ENCODE assay signal across 20 mouse cellular contexts in the genomic region with DNA sequence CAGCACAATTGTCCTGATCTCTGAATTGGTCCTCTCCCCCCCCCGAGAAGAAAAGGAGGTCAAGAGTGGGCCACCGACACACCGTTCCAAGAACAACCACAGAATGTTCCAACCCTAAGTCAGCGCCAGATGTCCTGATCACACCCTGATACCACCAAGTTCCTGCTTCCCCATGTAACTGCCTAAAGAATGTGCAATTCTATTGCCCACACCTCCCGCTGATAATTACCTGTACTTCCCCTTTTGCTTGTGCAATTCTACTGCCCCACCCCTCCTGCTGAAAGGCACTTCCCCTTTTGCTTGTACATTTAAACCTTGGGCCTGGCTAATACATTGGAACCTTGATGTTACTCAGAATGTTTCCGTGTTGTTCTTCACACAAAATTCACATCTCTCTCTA. TPM values are rescaled to one million over a fixed set of nuclear protein-coding genes. Genes with fewer than 3 reads are reported as not detected.
DNase-seq lines count a peak whose midpoint lies in the region; TF ChIP-seq lines count a peak whose summit lies in the region.
"Not testable (repeated sequence)": the region's sequence is repeated elsewhere in the genome, so short reads cannot be mapped to it uniquely, and the experiment has no call there.
"Had no signal": no experiment of that assay in that cellular context is flagged by ENCODE, and none has a peak within 500 bp of the region (broad histone marks: within the 10 kb centered on the region; RNA-seq: fewer than 3 reads in every experiment).

No protein-coding gene starts in this region.

- H3K4me2 ChIP-seq in CH12.LX (ENCODE audit: insufficient read depth, low read depth, poor library complexity, severe bottlenecking), result peak overlapping the region; percentile 99

- H3K9me3 ChIP-seq in CH12.LX (replicated peaks; ENCODE audit: low read length); MEL (replicated peaks; ENCODE audit: insufficient read depth, low read length): not testable (repeated sequence)

- H3K4me1 ChIP-seq in CH12.LX (ENCODE audit: control insufficient read depth in 1 of 2, insufficient read depth in 2 of 2); MEL (ENCODE audit: control insufficient read depth in 1 of 2, insufficient read depth in 2 of 2, low read length in 2 of 2): not testable (repeated sequence)

- TF ChIP-seq EP300 in CH12.LX (IDR thresholded peaks at IDR 0.05; ENCODE audit: low read length) (peak; percentile 52; the same call in 1 of the 2 replicates), MEL (IDR thresholded peaks at IDR 0.05; ENCODE audit: low read depth in 1 of 2, low read length in 2 of 2) (peak; percentile 52 to 81; a peak in 3 of 4 replicates)

- not testable (repeated sequence) for H3K79me2 ChIP-seq in CH12.LX (replicated peaks; ENCODE audit: control insufficient read depth, extremely low read depth, insufficient read depth, poor library complexity, severe bottlenecking); MEL (ENCODE audit: control insufficient read depth, insufficient read depth, low read length, poor library complexity)

- H3K27ac ChIP-seq in CH12.LX (ENCODE audit: insufficient read depth, low read depth) (peak overlapping the region; percentile 36), MEL (ENCODE audit: control insufficient read depth, low read depth, low read length) (peak overlapping the region; percentile 84)

- H3K9ac ChIP-seq in CH12.LX (ENCODE audit: insufficient read depth, low read depth), result peak overlapping the region; percentile 54
- not testable (repeated sequence) for H3K9ac ChIP-seq in MEL (ENCODE audit: control insufficient read depth, low read depth, low read length, poor library complexity, severe bottlenecking)

- peak; percentile 31 for DNase-seq in 416B (ENCODE audit: low read depth)
- DNase-seq in A20 (ENCODE audit: low read depth, low spot score), result peak; percentile 86
- DNase-seq in CH12.LX (ENCODE audit: extremely low read depth), result peak; percentile 46
- peak; percentile 79 for DNase-seq in MEL (ENCODE audit: low read depth, low spot score)
- DNase-seq in MEL-GATA-1-ER (ENCODE audit: extremely low read depth, low read depth), result peak; percentile 70
- peak; percentile 52 for DNase-seq in R1 (ENCODE audit: low read depth, low spot score)
- peak; percentile 19 for DNase-seq in ZHBTc4 (ENCODE audit: low read depth, low spot score)

- not testable (repeated sequence) for H3K27me3 ChIP-seq in CH12.LX (replicated peaks); MEL (ENCODE audit: control insufficient read depth in 1 of 2, insufficient read depth in 2 of 2, low read length in 2 of 2)

- H3K36me3 ChIP-seq in CH12.LX (replicated peaks in 1 of 2; ENCODE audit: control insufficient read depth in 1 of 2, insufficient read depth in 1 of 2, low read length in 1 of 2); MEL (ENCODE audit: control insufficient read depth in 1 of 2, insufficient read depth in 2 of 2, low read length in 2 of 2): not testable (repeated sequence)

- dilution Hi-C loops in CH12.LX (cut with MboI; ENCODE audit: extremely low pct_ligation_motif_present, extremely low pct_unique_long_range_greater_than_20kb, low sequenced_read_pairs), result not testable (repeated sequence)

- H3K4me3 ChIP-seq in CH12.LX (replicated peaks in 1 of 3; ENCODE audit: low read depth in 2 of 3, low read length in 2 of 3, poor library complexity in 1 of 3); MEL (ENCODE audit: control insufficient read depth in 1 of 2, insufficient read depth in 1 of 2, low read depth in 2 of 2, low read length in 2 of 2): not testable (repeated sequence)

- TF ChIP-seq RAD21 in CH12.LX (IDR thresholded peaks at IDR 0.05; ENCODE audit: low read depth, low read length); MEL (IDR thresholded peaks at IDR 0.05; ENCODE audit: low read depth, low read length): not testable (repeated sequence)

- in situ Hi-C loops in CH12.LX (cut with MboI; ENCODE audit: low pct_ligation_motif_present, low pct_unique_long_range_greater_than_20kb, low sequenced_read_pairs), result loop anchor here (25.0 kb wide), 1 partner anchor 198 kb away; no protein-coding TSS in a partner anchor

- not testable (repeated sequence) for TF ChIP-seq CTCF in CH12.LX (conservative IDR thresholded peaks at IDR 0.05 in 1 of 2, IDR thresholded peaks at IDR 0.05 in 1 of 2; ENCODE audit: low read depth in 2 of 2, low read length in 2 of 2); MEL (IDR thresholded peaks at IDR 0.05 in 2 of 3, conservative IDR thresholded peaks at IDR 0.05 in 1 of 3; ENCODE audit: control insufficient read depth in 1 of 3, insufficient read depth in 1 of 3, low read depth in 2 of 3, low read length in 3 of 3, poor library complexity in 1 of 3, severe bottlenecking in 1 of 3)

- TF ChIP-seq POLR2A in CH12.LX (IDR thresholded peaks at IDR 0.05; ENCODE audit: low read depth, low read length); MEL (IDR thresholded peaks at IDR 0.05; ENCODE audit: control insufficient read depth in 1 of 2, insufficient read depth in 1 of 2, low read depth in 1 of 2, low read length in 2 of 2, poor library complexity in 1 of 2): not testable (repeated sequence)

TF ChIP-seq in CH12.LX, 34 proteins besides CTCF, POLR2A, EP300 and RAD21:
- TF ChIP-seq BHLHE40 (IDR thresholded peaks at IDR 0.05; ENCODE audit: low read depth, low read length) (0 out of 2 replicates have a peak, but pooled peaks have one; percentile 23), ELF1 (IDR thresholded peaks at IDR 0.05; ENCODE audit: low read depth, low read length) (peak; percentile 48; the same call in 1 of the 2 replicates), MAZ (IDR thresholded peaks at IDR 0.05; ENCODE audit: low read depth, low read length) (0 out of 2 replicates have a peak, but pooled peaks have one; percentile 25), TCF12 (IDR thresholded peaks at IDR 0.05; ENCODE audit: low read depth, low read length) (peak; percentile 16; the same call in 1 of the 2 replicates)

TF ChIP-seq in MEL, 35 proteins besides CTCF, POLR2A, EP300 and RAD21:
- 0 out of 2 replicates have a peak, but pooled peaks have one; percentile 17 for TF ChIP-seq TBP (IDR thresholded peaks at IDR 0.05; ENCODE audit: low read depth, low read length)
- TF ChIP-seq TCF12 (IDR thresholded peaks at IDR 0.05; ENCODE audit: low read depth, low read length), result peak; percentile 52; the same call in 1 of the 2 replicates
- peak; percentile 18; the same call in 1 of the 2 replicates for TF ChIP-seq RCOR1 (IDR thresholded peaks at IDR 0.05; ENCODE audit: low read depth, low read length)
- TF ChIP-seq TAL1 (IDR thresholded peaks at IDR 0.05; ENCODE audit: low read length), result peak; percentile 50
- 0 out of 2 replicates have a peak, but pooled peaks have one; percentile 12 for TF ChIP-seq ETS1 (IDR thresholded peaks at IDR 0.05; ENCODE audit: low read depth, low read length)
- peak; percentile 57 for TF ChIP-seq GATA1 (IDR thresholded peaks at IDR 0.05; ENCODE audit: low read depth, low read length)

RNA-seq across cellular contexts. Expression of gene Vmn2r3, which starts 54.0 kb away (rescaled TPM):
- total RNA-seq in CH12.LX (2012; rRNA removed) (not detected in 2 replicates), CH12.LX (2014; rRNA removed) (not detected in 2 replicates), MEL (2012; rRNA removed) (not detected in 2 replicates)
- polyA plus RNA-seq in CH12.LX (2012; ENCODE audit: insufficient read length, low read depth) (0.06 and 0.07 TPM in 2 replicates), MEL (2012; ENCODE audit: insufficient read depth in 1 of 2, insufficient read length in 2 of 2, low read depth in 1 of 2, low replicate concordance in 2 of 2, missing spikeins in 1 of 2) (under 1 TPM in 1 of 2 experiments, not detected in 1; 0.17 TPM)
- total RNA-seq: adrenal gland, adult 18-20 months; adrenal gland, adult 2 months; adrenal gland, adult 8-10 months; adrenal gland, postnatal 10 days; adrenal gland, postnatal 14 days; adrenal gland, postnatal 25 days; adrenal gland, postnatal 36 days; adrenal gland, postnatal 4 days had no signal
- polyA plus RNA-seq: adrenal gland, adult 2 months; brain, embryonic 14.5 days; C2C12; CD4-positive, CD25-positive, alpha-beta regulatory T cell, adult 4 months; cerebellum, adult 2 months; G1E had no signal

Comparison
In these comparisons a context has a peak if more than half of its experiments do, and no peak if none do; other contexts are left out.
1. DNase-seq: peak in every context shown above with its lines; median percentile 86 in A20; 79 in MEL; 70 in MEL-GATA-1-ER; 52 in R1; 46 in CH12.LX; 31 in 416B; 19 in ZHBTc4.